Mouse (Mus musculus) layer of hippocampus, adult 2 months (tissue): ENCODE data around the gene Opa3. TPM values are rescaled to one million over a fixed set of nuclear protein-coding genes. Genes with fewer than 3 reads are reported as not detected.

Source experiments
- DNase-seq, 2 experiments: peaks; one replicate each; pipeline ENCODE4 v3.0.0; 2022; ENCODE audit warnings: low spot score in 2 of 2
- H3K27ac ChIP-seq: fragments of 200-600 bp; 2 replicates; pipeline ENCODE4 v1.8.1; 2022
- H3K4me3 ChIP-seq: fragments of 200-600 bp; 2 replicates; pipeline ENCODE4 v1.8.1; 2022; ENCODE audit warnings: mild to moderate bottlenecking
- CTCF ChIP-seq: fragments of 200-600 bp; conservative IDR thresholded peaks from 2 replicates; pipeline ENCODE4 v1.8.1; 2022; ENCODE audit warnings: antibody characterized with exemption, mild to moderate bottlenecking, moderate library complexity
- total RNA-seq, 2 experiments: library from RNA; stranded (reverse); gene quantifications; 2 replicates each; pipeline ENCODE4 v1.2.3; 2021

The Opa3 gene
- total RNA-seq, 2 experiments from 2014 or later = 37.4 to 38.7 TPM

GRCm38 (mm10) chr7:19265928-19266822 is 38.0 kb downstream of the Opa3 start:
- H3K4me3 ChIP-seq = no peak overlapping the region
- H3K27ac ChIP-seq = peak overlapping the region; percentile 48; the same call in 1 of the 2 replicates
- no peak for DNase-seq
- no peak for TF ChIP-seq CTCF

- no peak for DNase-seq
- Histone ChIP-seq H3K27ac (no peak overlapping the region), H3K4me3 (no peak overlapping the region)
- no peak for TF ChIP-seq CTCF
Observed at GRCm38 (mm10) chr7:19267051-19267450, 38.9 kb downstream of the Opa3 start.

GRCm38 (mm10) chr7:19268993-19269681 is 41.0 kb downstream of the Opa3 start:
- DNase-seq = no peak
- peak overlapping the region; percentile 89 for H3K27ac ChIP-seq
- no peak for TF ChIP-seq CTCF

GRCm38 (mm10) chr7:19269721-19270441 is 41.7 kb downstream of the Opa3 start:
- H3K27ac ChIP-seq = peak overlapping the region; percentile 89
- TF ChIP-seq CTCF = no peak
- H3K4me3 ChIP-seq = peak overlapping the region; percentile 78
- DNase-seq = no peak

More at GRCm38 (mm10) chr7:19268993-19269681, 41.0 kb downstream of the Opa3 start:
- H3K4me3 ChIP-seq = peak overlapping the region; percentile 78

GRCm38 (mm10) chr7:19270509-19271237 is 42.5 kb downstream of the Opa3 start:
- H3K4me3 ChIP-seq = peak overlapping the region; percentile 78
- no peak for TF ChIP-seq CTCF
- peak overlapping the region; percentile 89 for H3K27ac ChIP-seq
- DNase-seq = no peak

GRCm38 (mm10) chr7:19271238-19272172 is 43.4 kb downstream of the Opa3 start, which contains the start of gene Vasp:
Vasp (minus strand) TSS chr7:19271817.
- peak within 1 kb of the TSS; percentile 78 for H3K4me3 ChIP-seq
- TF ChIP-seq CTCF = no peak; the same call in 1 of the 2 replicates
- peak within 1 kb of the TSS; percentile 89 for H3K27ac ChIP-seq
- peak; percentile 80 to 84 for DNase-seq

- TF ChIP-seq CTCF = no peak
- H3K4me3 ChIP-seq = peak overlapping the region; percentile 78
- H3K27ac ChIP-seq = peak overlapping the region; percentile 89
- DNase-seq = no peak
Observed at GRCm38 (mm10) chr7:19272173-19272764, 44.1 kb downstream of the Opa3 start.

- peak; percentile 56 for TF ChIP-seq CTCF
- DNase-seq = no peak
- no peak overlapping the region for H3K4me3 ChIP-seq
- H3K27ac ChIP-seq = no peak overlapping the region
Observed at GRCm38 (mm10) chr7:19276253-19276652, 48.1 kb downstream of the Opa3 start.

GRCm38 (mm10) chr7:19279052-19279451 is 50.9 kb downstream of the Opa3 start:
- no peak overlapping the region for H3K27ac ChIP-seq
- no peak for TF ChIP-seq CTCF
- no peak overlapping the region; the same call in 1 of the 2 replicates for H3K4me3 ChIP-seq
- DNase-seq = no peak

GRCm38 (mm10) chr7:19279581-19280114 is 51.5 kb downstream of the Opa3 start, which contains the start of gene Ppm1n:
Ppm1n (minus strand) TSS chr7:19280064.
- DNase-seq = no peak
- TF ChIP-seq CTCF = no peak
- Histone ChIP-seq H3K4me3 (peak within 1 kb of the TSS; percentile 20; the same call in 1 of the 2 replicates), H3K27ac (no peak within 1 kb of the TSS)
